Mouse (Mus musculus) testis, adult 2 months (tissue): ENCODE results near the gene Rnf5.

Source experiments
- CTCF ChIP-seq: fragments of 200-500 bp; IDR thresholded peaks from 2 replicates; pipeline ENCODE4 v1.5.1; 2012; ENCODE audit warnings: low read depth, mild to moderate bottlenecking, inconsistent platforms, low read length, moderate library complexity; ENCODE audit not compliant: control insufficient read depth, insufficient read depth, insufficient replicate concordance
- POLR2A ChIP-seq: fragments of 200-500 bp; IDR thresholded peaks from 2 replicates; pipeline ENCODE4 v1.6.1; 2012; ENCODE audit warnings: low read depth, mild to moderate bottlenecking, inconsistent platforms, low read length, moderate library complexity; ENCODE audit not compliant: control insufficient read depth

DNA sequence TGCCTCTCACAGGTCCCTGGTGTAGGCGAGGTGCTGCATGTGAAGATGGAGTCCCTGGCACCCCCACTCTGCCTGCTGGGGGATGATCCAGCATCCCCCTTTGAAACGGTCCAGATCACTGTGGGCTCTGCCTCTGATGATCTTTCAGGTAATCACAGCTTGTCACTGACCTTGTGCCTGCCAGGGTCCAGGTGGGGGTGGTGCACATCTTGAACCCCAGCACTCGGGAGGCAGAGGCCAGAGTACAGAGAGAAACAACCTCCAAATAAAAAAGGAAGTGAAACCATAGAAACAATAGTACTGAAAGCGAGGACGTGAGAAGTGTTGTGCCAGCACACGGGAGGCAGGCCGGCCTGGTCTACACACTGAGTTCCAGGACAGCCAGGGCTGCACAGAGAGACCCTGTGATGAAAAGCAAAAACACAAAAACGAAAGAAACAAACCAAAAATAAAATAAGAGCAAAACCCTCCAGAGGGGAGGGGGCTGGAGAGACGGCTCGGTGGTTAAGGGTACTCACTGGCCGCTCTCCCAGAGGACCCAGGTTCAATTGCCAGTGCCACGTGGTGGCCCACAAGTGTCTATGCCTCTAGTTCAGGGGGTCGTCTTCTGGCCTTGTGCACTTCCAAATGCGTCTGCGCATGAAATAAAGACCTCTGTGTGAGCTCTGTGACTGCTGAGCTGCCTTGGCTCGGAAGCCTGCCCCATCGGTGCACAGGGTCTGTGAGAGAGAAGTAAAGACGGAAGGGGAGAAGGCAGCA, 45.8 kb upstream of the Rnf5 start:
- TF ChIP-seq CTCF (no peak), POLR2A (no peak)
